Mouse (Mus musculus) forebrain, embryonic 14.5 days (tissue): ENCODE results near the gene Erp27. TPM values are rescaled to one million over a fixed set of nuclear protein-coding genes. Genes with fewer than 3 reads are reported as not detected.

ENCODE experiments used
- ATAC-seq: fragments of 200-750 bp; cut with Nextera tagmentation; 2 replicates; pipeline ENCODE4 v1.8.0; 2017; ENCODE audit warnings: mild to moderate bottlenecking, moderate library complexity
- DNase-seq: peaks from one replicate; pipeline ENCODE4 v3.0.0-alpha.2; 2015; ENCODE audit warnings: low spot score
- H3K27ac ChIP-seq: fragments of 300-500 bp; sonication (generic); 2 replicates; pipeline ENCODE4 v1.5.1; 2014; ENCODE audit warnings: low read depth, mild to moderate bottlenecking, control low read depth, low read length, moderate library complexity
- H3K27me3 ChIP-seq: fragments of 300-500 bp; sonication (generic); replicated peaks from 2 replicates; pipeline ENCODE4 v1.6.1; 2014; ENCODE audit warnings: low read length, control low read depth, mixed read lengths; ENCODE audit not compliant: control insufficient read depth, insufficient read depth
- H3K36me3 ChIP-seq: fragments of 300-500 bp; sonication (generic); 2 replicates; pipeline ENCODE4 v1.6.1; 2014; ENCODE audit warnings: low read length, control low read depth; ENCODE audit not compliant: control insufficient read depth, insufficient read depth
- H3K4me1 ChIP-seq: fragments of 300-500 bp; sonication (generic); 2 replicates; pipeline ENCODE4 v1.6.1; 2014; ENCODE audit warnings: antibody characterized with exemption, low read length, control low read depth; ENCODE audit not compliant: control insufficient read depth, insufficient read depth
- H3K4me2 ChIP-seq: fragments of 300-500 bp; sonication (generic); 2 replicates; pipeline ENCODE4 v1.6.1; 2014; ENCODE audit warnings: mild to moderate bottlenecking, control low read depth, low read length
- H3K4me3 ChIP-seq: fragments of 300-500 bp; sonication (generic); 2 replicates; pipeline ENCODE4 v1.5.1; 2014; ENCODE audit warnings: low read depth, low read length, control low read depth
- H3K9ac ChIP-seq: fragments of 300-500 bp; sonication (generic); 2 replicates; pipeline ENCODE4 v1.6.1; 2014; ENCODE audit warnings: mild to moderate bottlenecking, low read length, control low read depth, moderate library complexity
- H3K9me3 ChIP-seq: fragments of 300-500 bp; sonication (generic); replicated peaks from 2 replicates; pipeline ENCODE4 v1.6.1; 2016; ENCODE audit warnings: low read length, control low read depth, mixed read lengths; ENCODE audit not compliant: control insufficient read depth
- WGBS: fragments of 180-500 bp; shearing (Covaris S2); extraction: QIAGEN DNeasy Blood & Tissue Kit; methylation state at CpG from one replicate; pipeline ENCODE4 v1.1.7; 2014; 5-methylcytosine and 5-hydroxymethylcytosine counted together
- polyA plus RNA-seq: library from polyadenylated mRNA; unstranded; fragments of >200 nt; fragmentation: Nextera tagmentation; extraction: Ambion mirVana; gene quantifications from 2 replicates; pipeline ENCODE4 v1.2.1, GENCODE M21; 2014

Erp27 gene
- polyA plus RNA-seq, 1 experiment from 2014 or later = 0.23 TPM

DNA sequence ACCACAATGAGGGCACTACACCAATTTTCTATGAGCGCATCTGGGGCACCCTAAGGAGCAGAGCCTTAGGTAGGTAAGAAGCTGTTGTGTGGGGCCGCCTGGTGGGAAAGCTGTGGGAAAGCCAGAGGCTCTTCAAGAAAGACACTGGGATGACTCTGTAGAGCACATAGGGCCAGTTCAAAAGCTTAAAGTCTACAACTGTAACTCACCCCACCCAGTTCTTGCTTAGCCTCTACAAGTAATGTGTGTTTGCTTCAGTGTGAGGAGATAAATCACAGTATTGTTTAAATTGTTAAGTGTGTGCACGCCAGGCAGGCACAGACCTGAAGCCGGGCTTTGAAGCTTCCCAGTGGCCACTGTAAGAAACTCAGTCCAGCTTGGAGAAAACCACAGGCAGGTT lies 55.8 kb downstream of the Erp27 start:
- WGBS = 86% methylated on average over 4 of the region's 4 CpGs
- no peaks in the 10 kb centered on the region for H3K36me3 ChIP-seq
- DNase-seq = no peak

GRCm38 (mm10) chr6:136865360-136865759 lies 56.6 kb downstream of the Erp27 start:
- H3K4me2 ChIP-seq = no peak overlapping the region
- 95% methylated on average over 5 of the region's 5 CpGs for WGBS
- no peak overlapping the region for H3K27ac ChIP-seq
- H3K4me1 ChIP-seq = no peaks in the 10 kb centered on the region
- H3K9ac ChIP-seq = no peak overlapping the region
- DNase-seq = no peak
- H3K27me3 ChIP-seq = no peaks in the 10 kb centered on the region
- no peaks in the 10 kb centered on the region for H3K9me3 ChIP-seq
- no peak for ATAC-seq
- H3K36me3 ChIP-seq = no peaks in the 10 kb centered on the region
- H3K4me3 ChIP-seq = no peak overlapping the region

More for the DNA sequence above, 55.8 kb downstream of the Erp27 start:
- ATAC-seq = no peak
- Histone ChIP-seq H3K4me2 (no peak overlapping the region), H3K9ac (no peak overlapping the region), H3K27ac (no peak overlapping the region), H3K9me3 (no peaks in the 10 kb centered on the region), H3K4me1 (no peaks in the 10 kb centered on the region), H3K27me3 (no peaks in the 10 kb centered on the region), H3K4me3 (no peak overlapping the region)

- Histone ChIP-seq H3K9ac (no peak overlapping the region), H3K27ac (no peak overlapping the region), H3K4me2 (no peak overlapping the region), H3K4me1 (no peaks in the 10 kb centered on the region), H3K4me3 (no peak overlapping the region), H3K27me3 (no peaks in the 10 kb centered on the region), H3K36me3 (no peaks in the 10 kb centered on the region), H3K9me3 (no peaks in the 10 kb centered on the region)
- ATAC-seq (peak; percentile 69), DNase-seq (peak; percentile 90)
- 46% methylated on average over 9 of the region's 9 CpGs for WGBS
These were observed 61.0 kb downstream of the Erp27 start for GRCm38 (mm10) chr6:136861020-136861419.

GRCm38 (mm10) chr6:136858420-136858819 lies 63.6 kb downstream of the Erp27 start:
- no peak overlapping the region for H3K4me2 ChIP-seq
- no peaks in the 10 kb centered on the region for H3K27me3 ChIP-seq
- no peaks in the 10 kb centered on the region for H3K36me3 ChIP-seq
- ATAC-seq (no peak), DNase-seq (no peak)
- H3K9me3 ChIP-seq = no peaks in the 10 kb centered on the region
- no peak overlapping the region for H3K27ac ChIP-seq
- no peak overlapping the region for H3K4me3 ChIP-seq
- 86% methylated on average over 8 of the region's 8 CpGs for whole genome bisulfite sequencing
- no peaks in the 10 kb centered on the region for H3K4me1 ChIP-seq
- H3K9ac ChIP-seq = no peak overlapping the region

DNA sequence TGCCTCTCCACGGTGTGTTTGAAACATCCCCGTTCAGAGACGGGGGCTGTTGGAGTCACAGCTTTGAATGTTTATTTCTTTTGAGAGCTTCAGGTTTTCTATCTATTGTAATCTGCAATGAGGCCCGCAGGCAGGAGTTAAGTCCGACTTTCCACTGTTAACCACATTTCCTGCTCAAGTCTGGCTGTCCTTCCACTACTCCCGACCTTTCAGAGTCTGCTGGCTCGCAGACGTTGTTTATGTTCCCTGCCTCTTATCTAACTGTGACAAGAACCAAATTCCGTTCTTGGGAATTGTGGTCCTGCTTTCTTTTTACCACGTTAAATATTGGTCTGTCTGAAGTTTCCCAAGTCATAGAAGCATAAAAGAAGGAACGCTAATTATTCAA lies 64.1 kb downstream of the Erp27 start:
- DNase-seq (no peak), ATAC-seq (no peak)
- Histone ChIP-seq H3K9ac (no peak overlapping the region), H3K4me3 (no peak overlapping the region), H3K27me3 (no peaks in the 10 kb centered on the region), H3K9me3 (no peaks in the 10 kb centered on the region), H3K36me3 (no peaks in the 10 kb centered on the region), H3K4me2 (no peak overlapping the region), H3K4me1 (no peaks in the 10 kb centered on the region), H3K27ac (no peak overlapping the region)
- WGBS = 77% methylated on average over 11 of the region's 11 CpGs

Other genes starting within 250 kb of the Erp27 start
- gene Gucy2c, start 140.4 kb downstream of the Erp27 start, polyA plus RNA-seq = 0.12 and 0.18 TPM in 2 replicates
- 0.61 and 1.5 TPM in 2 replicates for gene Hist4h4, start 117.8 kb downstream of the Erp27 start, polyA plus RNA-seq
- gene H2afj, start 113.9 kb downstream of the Erp27 start, polyA plus RNA-seq = 97.3 and 108 TPM in 2 replicates
- 0.86 and 1.2 TPM in 2 replicates for gene BC049715, start 94.6 kb downstream of the Erp27 start, polyA plus RNA-seq
- 65.3 and 76.5 TPM in 2 replicates for gene Wbp11, start 93.9 kb downstream of the Erp27 start, polyA plus RNA-seq
- gene Smco3, start 86.7 kb downstream of the Erp27 start, polyA plus RNA-seq = 1.1 and 1.5 TPM in 2 replicates
- gene Art4, start 64.4 kb downstream of the Erp27 start, polyA plus RNA-seq = 0.14 TPM in 1 of 2 replicates, not detected in the other
- gene Mgp, start 46.4 kb downstream of the Erp27 start, polyA plus RNA-seq = 5.0 and 9.4 TPM in 2 replicates
- not detected in 2 replicates for gene Pde6h, start 1.7 kb upstream of the Erp27 start, polyA plus RNA-seq
- 17.9 and 18.8 TPM in 2 replicates for gene Arhgdib, start 19.7 kb upstream of the Erp27 start, polyA plus RNA-seq
- gene Rerg, start 248.3 kb upstream of the Erp27 start, polyA plus RNA-seq = 4.8 and 6.2 TPM in 2 replicates